Mouse (Mus musculus): ENCODE measurements around the gene Zc3h12c. TPM values are rescaled to one million over a fixed set of nuclear protein-coding genes. Genes with fewer than 3 reads are reported as not detected.
"Not testable (repeated sequence)": the region's sequence is repeated elsewhere in the genome, so short reads cannot be mapped to it uniquely, and the experiment has no call there.

Zc3h12c gene
- polyA plus RNA-seq, 1 experiment from 2014 or later = 2.7 TPM

- no peak overlapping the region for H3K4me2 ChIP-seq
- H3K27ac ChIP-seq = no peak overlapping the region
- ATAC-seq (ENCODE audit: insufficient number of reproducible peaks, insufficient read depth, low FRiP score, low TSS enrichment, low read depth) = no peak
- H3K9me3 ChIP-seq = no peaks in the 10 kb centered on the region
- peaks cover 7% of the 10 kb centered on the region for H3K4me1 ChIP-seq
- H3K9ac ChIP-seq = no peak overlapping the region
- WGBS = 17% methylated on average over 1 of the region's 1 CpGs
- no peaks in the 10 kb centered on the region for H3K27me3 ChIP-seq
- H3K36me3 ChIP-seq = no peaks in the 10 kb centered on the region
- no peak overlapping the region for H3K4me3 ChIP-seq
Measured at GRCm38 (mm10) chr9:52097386-52097785, 71.0 kb downstream of the Zc3h12c start.

- H3K27ac ChIP-seq = no peak overlapping the region
- WGBS = 53% methylated on average over 3 of the region's 3 CpGs
- H3K4me1 ChIP-seq = no peaks in the 10 kb centered on the region
Measured at GRCm38 (mm10) chr9:52095666-52096065, 72.7 kb downstream of the Zc3h12c start.

GRCm38 (mm10) chr9:52094471-52094980, 73.8 kb downstream of the Zc3h12c start:
- Histone ChIP-seq H3K4me2 (no peak overlapping the region), H3K9me3 (no peaks in the 10 kb centered on the region), H3K27me3 (no peaks in the 10 kb centered on the region), H3K9ac (no peak overlapping the region), H3K4me1 (no peaks in the 10 kb centered on the region), H3K36me3 (peaks cover 10% of the 10 kb centered on the region), H3K4me3 (no peak overlapping the region), H3K27ac (no peak overlapping the region)
- no peak for ATAC-seq (ENCODE audit: insufficient number of reproducible peaks, insufficient read depth, low FRiP score, low TSS enrichment, low read depth)
- 85% methylated on average over 10 of the region's 10 CpGs for WGBS

More at GRCm38 (mm10) chr9:52095666-52096065, 72.7 kb downstream of the Zc3h12c start:
- no peaks in the 10 kb centered on the region for H3K27me3 ChIP-seq
- H3K4me3 ChIP-seq = no peak overlapping the region
- no peak overlapping the region for H3K9ac ChIP-seq
- no peaks in the 10 kb centered on the region for H3K9me3 ChIP-seq
- H3K36me3 ChIP-seq = peaks cover 4% of the 10 kb centered on the region
- ATAC-seq (ENCODE audit: insufficient number of reproducible peaks, insufficient read depth, low FRiP score, low TSS enrichment, low read depth) = no peak
- H3K4me2 ChIP-seq = no peak overlapping the region

DNA sequence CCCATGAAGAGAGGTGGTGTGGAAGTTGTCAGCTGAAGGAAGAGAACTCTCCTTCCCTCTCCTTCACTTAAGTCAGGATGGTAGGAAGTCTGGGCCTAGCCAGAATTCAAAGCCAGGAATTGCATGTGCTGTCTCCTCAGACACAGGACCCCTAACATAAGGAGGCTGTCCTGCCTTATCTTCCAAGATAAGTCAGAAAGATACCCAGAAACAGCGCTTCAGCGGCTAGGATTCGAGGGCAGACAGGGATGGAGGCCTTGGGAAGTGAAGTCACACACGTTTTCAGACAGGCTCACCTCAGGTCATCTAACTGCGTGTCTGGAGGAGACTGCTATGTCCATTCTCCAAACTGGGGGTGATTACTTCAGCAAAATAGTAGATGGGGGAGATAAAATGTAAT, 74.4 kb downstream of the Zc3h12c start:
- 85% methylated on average over 5 of the region's 5 CpGs for WGBS
- Histone ChIP-seq H3K9me3 (no peaks in the 10 kb centered on the region), H3K36me3 (peaks cover 12% of the 10 kb centered on the region), H3K4me1 (no peaks in the 10 kb centered on the region), H3K4me2 (no peak overlapping the region), H3K27me3 (no peaks in the 10 kb centered on the region), H3K9ac (no peak overlapping the region), H3K27ac (no peak overlapping the region), H3K4me3 (no peak overlapping the region)
- no peak for ATAC-seq (ENCODE audit: insufficient number of reproducible peaks, insufficient read depth, low FRiP score, low TSS enrichment, low read depth)

DNA sequence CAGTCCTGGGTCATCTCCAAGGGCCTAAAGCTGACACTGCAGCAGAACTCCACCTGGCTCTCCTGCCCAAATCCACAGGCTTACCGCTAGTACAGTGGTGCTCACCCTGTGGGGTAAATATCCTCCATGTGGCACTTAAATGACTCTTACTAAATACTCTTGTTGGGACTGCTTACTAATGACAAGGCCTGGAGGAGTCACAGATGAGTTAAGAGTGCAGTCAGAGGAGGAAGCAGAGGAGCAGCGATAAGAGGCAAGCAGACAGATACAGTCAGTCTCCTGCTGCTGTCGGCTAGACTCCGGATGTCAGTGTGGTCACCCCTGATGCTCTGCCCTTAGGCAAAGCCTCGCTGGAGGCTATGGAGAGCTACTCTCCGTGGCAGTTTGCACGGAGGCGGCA, 75.3 kb downstream of the Zc3h12c start:
- 61% methylated on average over 8 of the region's 8 CpGs for WGBS
- Histone ChIP-seq H3K9me3 (no peaks in the 10 kb centered on the region), H3K9ac (no peak overlapping the region), H3K27me3 (no peaks in the 10 kb centered on the region), H3K4me2 (no peak overlapping the region), H3K4me1 (no peaks in the 10 kb centered on the region), H3K4me3 (no peak overlapping the region), H3K27ac (no peak overlapping the region), H3K36me3 (peaks cover 17% of the 10 kb centered on the region)
- no peak for ATAC-seq (ENCODE audit: insufficient number of reproducible peaks, insufficient read depth, low FRiP score, low TSS enrichment, low read depth)

GRCm38 (mm10) chr9:52092311-52092710, 76.1 kb downstream of the Zc3h12c start:
- Histone ChIP-seq H3K36me3 (peaks cover 25% of the 10 kb centered on the region), H3K4me2 (no peak overlapping the region), H3K9ac (no peak overlapping the region), H3K27me3 (no peaks in the 10 kb centered on the region), H3K4me3 (no peak overlapping the region), H3K27ac (no peak overlapping the region), H3K4me1 (no peaks in the 10 kb centered on the region), H3K9me3 (no peaks in the 10 kb centered on the region)
- 78% methylated on average over 5 of the region's 5 CpGs for WGBS
- no peak for ATAC-seq (ENCODE audit: insufficient number of reproducible peaks, insufficient read depth, low FRiP score, low TSS enrichment, low read depth)

GRCm38 (mm10) chr9:52091752-52092151, 76.6 kb downstream of the Zc3h12c start:
- no peak overlapping the region for H3K9ac ChIP-seq
- ATAC-seq (ENCODE audit: insufficient number of reproducible peaks, insufficient read depth, low FRiP score, low TSS enrichment, low read depth) = no peak
- no peak overlapping the region for H3K4me2 ChIP-seq
- H3K4me1 ChIP-seq = no peaks in the 10 kb centered on the region
- 94% methylated on average over 9 of the region's 9 CpGs for WGBS
- peaks cover 31% of the 10 kb centered on the region for H3K36me3 ChIP-seq
- H3K9me3 ChIP-seq = no peaks in the 10 kb centered on the region
- no peaks in the 10 kb centered on the region for H3K27me3 ChIP-seq
- no peak overlapping the region for H3K4me3 ChIP-seq
- H3K27ac ChIP-seq = no peak overlapping the region

GRCm38 (mm10) chr9:52082414-52082813, 86.0 kb downstream of the Zc3h12c start:
- Histone ChIP-seq H3K27me3 (no peaks in the 10 kb centered on the region), H3K4me3 (no peak overlapping the region), H3K9me3 (no peaks in the 10 kb centered on the region), H3K4me1 (no peaks in the 10 kb centered on the region), H3K27ac (no peak overlapping the region), H3K4me2 (no peak overlapping the region), H3K9ac (no peak overlapping the region), H3K36me3 (peaks cover 68% of the 10 kb centered on the region)
- WGBS = 86% methylated on average over 4 of the region's 4 CpGs
- no peak for ATAC-seq (ENCODE audit: insufficient number of reproducible peaks, insufficient read depth, low FRiP score, low TSS enrichment, low read depth)

- WGBS = 94% methylated on average over 2 of the region's 2 CpGs
- no peak overlapping the region for H3K27ac ChIP-seq
Measured at GRCm38 (mm10) chr9:52081979-52082378, 86.4 kb downstream of the Zc3h12c start.

GRCm38 (mm10) chr9:52077692-52078091, 90.7 kb downstream of the Zc3h12c start:
- Histone ChIP-seq H3K27me3 (no peaks in the 10 kb centered on the region), H3K4me3 (no peak overlapping the region), H3K9ac (no peak overlapping the region), H3K27ac (no peak overlapping the region), H3K4me1 (no peaks in the 10 kb centered on the region), H3K9me3 (no peaks in the 10 kb centered on the region), H3K4me2 (no peak overlapping the region), H3K36me3 (peaks cover 61% of the 10 kb centered on the region)
- WGBS = 91% methylated on average over 1 of the region's 1 CpGs
- no peak for ATAC-seq (ENCODE audit: insufficient number of reproducible peaks, insufficient read depth, low FRiP score, low TSS enrichment, low read depth)

More at GRCm38 (mm10) chr9:52081979-52082378, 86.4 kb downstream of the Zc3h12c start:
- ATAC-seq (ENCODE audit: insufficient number of reproducible peaks, insufficient read depth, low FRiP score, low TSS enrichment, low read depth) = no peak
- no peaks in the 10 kb centered on the region for H3K4me1 ChIP-seq
- H3K4me2 ChIP-seq = no peak overlapping the region
- no peaks in the 10 kb centered on the region for H3K9me3 ChIP-seq
- peaks cover 67% of the 10 kb centered on the region for H3K36me3 ChIP-seq
- H3K9ac ChIP-seq = no peak overlapping the region
- no peaks in the 10 kb centered on the region for H3K27me3 ChIP-seq
- no peak overlapping the region for H3K4me3 ChIP-seq

DNA sequence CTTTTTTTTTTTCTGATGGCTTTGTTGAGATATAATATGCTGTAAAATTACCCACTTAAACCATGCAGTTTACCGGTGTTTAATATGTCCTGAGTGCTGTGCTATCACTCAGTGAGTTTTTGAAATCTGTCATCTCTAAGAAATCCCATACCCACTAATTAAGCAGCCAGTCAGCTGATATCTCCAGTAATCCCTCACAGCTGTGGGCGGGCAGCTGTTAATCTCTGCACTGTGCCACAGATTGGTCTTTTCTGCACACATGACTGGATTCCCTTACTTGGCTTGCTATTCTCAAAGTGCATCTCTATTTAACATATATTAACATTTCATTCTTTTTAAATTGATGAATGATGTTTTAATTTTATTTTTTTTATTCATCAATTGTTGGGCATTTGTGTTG, 92.3 kb downstream of the Zc3h12c start:
- Histone ChIP-seq H3K4me2 (no peak overlapping the region), H3K36me3 (peaks cover 62% of the 10 kb centered on the region), H3K4me1 (no peaks in the 10 kb centered on the region), H3K9me3 (no peaks in the 10 kb centered on the region), H3K27me3 (no peaks in the 10 kb centered on the region), H3K4me3 (no peak overlapping the region), H3K9ac (no peak overlapping the region), H3K27ac (no peak overlapping the region)
- ATAC-seq (ENCODE audit: insufficient number of reproducible peaks, insufficient read depth, low FRiP score, low TSS enrichment, low read depth) = no peak
- 65% methylated on average over 2 of the region's 2 CpGs for WGBS

DNA sequence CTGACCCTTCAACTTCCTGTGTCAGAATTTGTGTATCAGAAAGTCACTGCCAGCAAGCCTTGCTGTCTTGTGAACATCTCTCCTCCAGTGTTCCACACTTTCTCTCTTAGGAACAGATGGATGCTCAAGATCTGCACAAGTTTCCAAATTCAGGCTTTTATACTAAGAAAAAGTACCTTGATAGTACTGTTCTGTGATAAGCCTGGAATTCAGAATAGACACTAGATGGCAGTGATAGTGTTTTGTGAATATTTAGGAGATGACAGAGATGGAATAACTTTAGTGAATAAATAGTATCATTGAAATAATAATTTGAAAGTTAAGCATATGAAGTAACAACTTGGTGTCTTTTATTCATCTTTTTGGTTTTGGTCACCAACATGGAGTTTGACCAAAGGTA, 96.2 kb downstream of the Zc3h12c start:
- Histone ChIP-seq H3K27ac (no peak overlapping the region), H3K4me3 (no peak overlapping the region), H3K36me3 (peaks cover 67% of the 10 kb centered on the region), H3K27me3 (no peaks in the 10 kb centered on the region), H3K9me3 (no peaks in the 10 kb centered on the region), H3K4me2 (no peak overlapping the region), H3K9ac (no peak overlapping the region), H3K4me1 (no peaks in the 10 kb centered on the region)
- ATAC-seq (ENCODE audit: insufficient number of reproducible peaks, insufficient read depth, low FRiP score, low TSS enrichment, low read depth) = no peak

DNA sequence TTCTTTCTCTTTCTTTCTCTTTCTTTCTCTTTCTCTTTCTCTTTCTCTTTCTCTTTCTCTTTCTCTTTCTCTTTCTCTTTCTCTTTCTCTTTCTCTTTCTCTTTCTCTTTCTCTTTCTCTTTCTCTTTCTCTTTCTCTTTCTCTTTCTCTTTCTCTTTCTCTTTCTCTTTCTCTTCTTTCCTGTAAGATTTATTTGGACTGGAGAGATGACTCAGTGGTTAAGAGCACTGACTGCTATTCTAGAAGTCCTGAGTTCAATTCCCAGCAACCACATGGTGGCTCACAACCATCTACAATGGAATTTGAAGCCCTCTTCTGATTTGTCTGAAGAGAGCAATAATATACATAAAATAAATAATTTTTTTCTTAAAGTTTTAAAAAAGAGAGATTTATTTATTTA, 97.0 kb downstream of the Zc3h12c start:
- H3K9me3 ChIP-seq; H3K4me1 ChIP-seq; H3K9ac ChIP-seq; H3K4me2 ChIP-seq; H3K27me3 ChIP-seq; H3K4me3 ChIP-seq; ATAC-seq (ENCODE audit: insufficient number of reproducible peaks, insufficient read depth, low FRiP score, low TSS enrichment, low read depth); H3K27ac ChIP-seq: not testable (repeated sequence)
- peaks cover 67% of the 10 kb centered on the region for H3K36me3 ChIP-seq

Data from embryonic facial prominence, embryonic 13.5 days (tissue).